Mouse (Mus musculus): ENCODE measurements around the gene Enkd1. TPM values are rescaled to one million over a fixed set of nuclear protein-coding genes. Genes with fewer than 3 reads are reported as not detected.

Enkd1 gene
- total and polyA plus RNA-seq, 3 experiments = 9.5 to 52.5 (median 10.5) TPM

- H3K4me1 ChIP-seq (ENCODE audit: insufficient read depth, low read depth, low read length) = no peaks in the 10 kb centered on the region
- ATAC-seq (ENCODE audit: extremely low read depth, insufficient number of reproducible peaks, low FRiP score, poor library complexity, severe bottlenecking) (no peak), DNase-seq (ENCODE audit: low spot score) (no peak)
- no peaks in the 10 kb centered on the region for H3K27me3 ChIP-seq (ENCODE audit: insufficient read depth, low read length)
- no peak for TF ChIP-seq GATA2 (IDR thresholded peaks at IDR 0.05; ENCODE audit: borderline replicate concordance, low read depth, low read length)
- TF ChIP-seq POLR2AphosphoS5 (IDR thresholded peaks at IDR 0.05; ENCODE audit: insufficient replicate concordance, low read depth, low read length) = no peak
- TF ChIP-seq CTCF (IDR thresholded peaks at IDR 0.05; ENCODE audit: low read depth, low read length) = no peak
- no peak for TF ChIP-seq TAL1 (conservative IDR thresholded peaks at IDR 0.05; ENCODE audit: low read depth, low read length)
- no peak for TF ChIP-seq GATA1 (IDR thresholded peaks at IDR 0.05; ENCODE audit: borderline replicate concordance, low read length)
- no peaks in the 10 kb centered on the region for H3K9me3 ChIP-seq (replicated peaks)
- H3K36me3 ChIP-seq (replicated peaks) = peaks cover 92% of the 10 kb centered on the region
- no peak overlapping the region for H3K4me3 ChIP-seq (ENCODE audit: low read depth, low read length)
These were observed 30.1 kb downstream of the Enkd1 start for GRCm38 (mm10) chr8:105677891-105678290.

- Histone ChIP-seq H3K4me3 (ENCODE audit: low read depth, low read length) (no peak overlapping the region), H3K4me1 (ENCODE audit: insufficient read depth, low read depth, low read length) (no peaks in the 10 kb centered on the region), H3K27me3 (ENCODE audit: insufficient read depth, low read length) (no peaks in the 10 kb centered on the region), H3K9me3 (replicated peaks) (no peaks in the 10 kb centered on the region), H3K36me3 (replicated peaks) (peaks cover 66% of the 10 kb centered on the region)
- no peak for ATAC-seq (ENCODE audit: extremely low read depth, insufficient number of reproducible peaks, low FRiP score, poor library complexity, severe bottlenecking)
- DNase-seq (ENCODE audit: low spot score) = no peak
- TF ChIP-seq POLR2AphosphoS5 (IDR thresholded peaks at IDR 0.05; ENCODE audit: insufficient replicate concordance, low read depth, low read length) (no peak), TAL1 (conservative IDR thresholded peaks at IDR 0.05; ENCODE audit: low read depth, low read length) (no peak), GATA1 (IDR thresholded peaks at IDR 0.05; ENCODE audit: borderline replicate concordance, low read length) (no peak), GATA2 (IDR thresholded peaks at IDR 0.05; ENCODE audit: borderline replicate concordance, low read depth, low read length) (no peak), CTCF (IDR thresholded peaks at IDR 0.05; ENCODE audit: low read depth, low read length) (peak; percentile 12; the same call in 1 of the 2 replicates)
These were observed 46.8 kb downstream of the Enkd1 start for GRCm38 (mm10) chr8:105661167-105661566.

GRCm38 (mm10) chr8:105657641-105658040 is 50.4 kb downstream of the Enkd1 start:
- Histone ChIP-seq H3K4me3 (ENCODE audit: low read depth, low read length) (no peak overlapping the region), H3K4me1 (ENCODE audit: insufficient read depth, low read depth, low read length) (no peaks in the 10 kb centered on the region), H3K36me3 (replicated peaks) (peaks cover 67% of the 10 kb centered on the region), H3K9me3 (replicated peaks) (no peaks in the 10 kb centered on the region), H3K27me3 (ENCODE audit: insufficient read depth, low read length) (no peaks in the 10 kb centered on the region)
- no peak for DNase-seq (ENCODE audit: low spot score)
- TF ChIP-seq GATA1 (IDR thresholded peaks at IDR 0.05; ENCODE audit: borderline replicate concordance, low read length) = no peak
- no peak for TF ChIP-seq TAL1 (conservative IDR thresholded peaks at IDR 0.05; ENCODE audit: low read depth, low read length)
- no peak for ATAC-seq (ENCODE audit: extremely low read depth, insufficient number of reproducible peaks, low FRiP score, poor library complexity, severe bottlenecking)

Other genes starting within 250 kb of the Enkd1 start
Only the 20 nearest of the 23 such genes appear.
- not detected in 2 replicates for gene Zdhhc1, start 211.3 kb downstream of the Enkd1 start, total RNA-seq (2014; fragmentation: Nextera tagmentation)
- gene Zdhhc1, start 211.3 kb downstream of the Enkd1 start, total RNA-seq (2017) = 0.16 and 0.29 TPM in 2 replicates
- 0.02 and 0.03 TPM in 2 replicates for gene Zdhhc1, start 211.3 kb downstream of the Enkd1 start, polyA plus RNA-seq (2012)
- not detected in 2 replicates for gene Hsd11b2, start 189.5 kb downstream of the Enkd1 start, total RNA-seq (2014; fragmentation: Nextera tagmentation)
- gene Hsd11b2, start 189.5 kb downstream of the Enkd1 start, total RNA-seq (2017) = not detected in 2 replicates
- not detected in 2 replicates for gene Hsd11b2, start 189.5 kb downstream of the Enkd1 start, polyA plus RNA-seq (2012)
- gene Atp6v0d1, start 142.2 kb downstream of the Enkd1 start, total RNA-seq (2014; fragmentation: Nextera tagmentation) = 151 and 178 TPM in 2 replicates
- 110 and 118 TPM in 2 replicates for gene Atp6v0d1, start 142.2 kb downstream of the Enkd1 start, total RNA-seq (2017)
- gene Atp6v0d1, start 142.2 kb downstream of the Enkd1 start, polyA plus RNA-seq (2012) = 30.0 and 37.0 TPM in 2 replicates
- gene Ripor1, start 103.0 kb downstream of the Enkd1 start, total RNA-seq (2014; fragmentation: Nextera tagmentation) = 179 and 221 TPM in 2 replicates
- gene Ripor1, start 103.0 kb downstream of the Enkd1 start, total RNA-seq (2017) = 8.0 and 11.0 TPM in 2 replicates
- gene Ripor1, start 103.0 kb downstream of the Enkd1 start, polyA plus RNA-seq (2012) = 141 and 150 TPM in 2 replicates
- 97.8 and 133 TPM in 2 replicates for gene Ctcf, start 71.6 kb downstream of the Enkd1 start, total RNA-seq (2014; fragmentation: Nextera tagmentation)
- gene Ctcf, start 71.6 kb downstream of the Enkd1 start, total RNA-seq (2017) = 62.3 and 78.9 TPM in 2 replicates
- 155 and 190 TPM in 2 replicates for gene Ctcf, start 71.6 kb downstream of the Enkd1 start, polyA plus RNA-seq (2012)
- not detected in 2 replicates for gene Agrp, start 70.8 kb downstream of the Enkd1 start, total RNA-seq (2014; fragmentation: Nextera tagmentation)
- gene Agrp, start 70.8 kb downstream of the Enkd1 start, total RNA-seq (2017) = not detected in 2 replicates
- gene Agrp, start 70.8 kb downstream of the Enkd1 start, polyA plus RNA-seq (2012) = 0.10 TPM in 1 of 2 replicates, not detected in the other
- gene Carmil2, start 21.9 kb downstream of the Enkd1 start, total RNA-seq (2014; fragmentation: Nextera tagmentation) = 2.4 TPM in 1 of 2 replicates, not detected in the other
- gene Carmil2, start 21.9 kb downstream of the Enkd1 start, total RNA-seq (2017) = 0.22 and 0.35 TPM in 2 replicates
- gene Carmil2, start 21.9 kb downstream of the Enkd1 start, polyA plus RNA-seq (2012) = 0.59 and 0.89 TPM in 2 replicates
- gene Acd, start 7.1 kb downstream of the Enkd1 start, total RNA-seq (2014; fragmentation: Nextera tagmentation) = 44.1 and 51.9 TPM in 2 replicates
- 25.8 and 28.7 TPM in 2 replicates for gene Acd, start 7.1 kb downstream of the Enkd1 start, total RNA-seq (2017)
- gene Acd, start 7.1 kb downstream of the Enkd1 start, polyA plus RNA-seq (2012) = 47.8 and 65.6 TPM in 2 replicates
- gene Pard6a, start 7.1 kb downstream of the Enkd1 start, total RNA-seq (2014; fragmentation: Nextera tagmentation) = 3.6 and 6.2 TPM in 2 replicates
- 18.5 and 19.6 TPM in 2 replicates for gene Pard6a, start 7.1 kb downstream of the Enkd1 start, total RNA-seq (2017)
- gene Pard6a, start 7.1 kb downstream of the Enkd1 start, polyA plus RNA-seq (2012) = 6.2 and 6.6 TPM in 2 replicates
- not detected in 2 replicates for gene 4933405L10Rik, start 555 bp downstream of the Enkd1 start, total RNA-seq (2014; fragmentation: Nextera tagmentation)
- gene 4933405L10Rik, start 555 bp downstream of the Enkd1 start, total RNA-seq (2017) = not detected in 2 replicates
- 0.05 and 0.13 TPM in 2 replicates for gene 4933405L10Rik, start 555 bp downstream of the Enkd1 start, polyA plus RNA-seq (2012)
- gene Gfod2, start 50.5 kb upstream of the Enkd1 start, total RNA-seq (2014; fragmentation: Nextera tagmentation) = 0.92 and 4.4 TPM in 2 replicates
- gene Gfod2, start 50.5 kb upstream of the Enkd1 start, total RNA-seq (2017) = 1.8 and 4.9 TPM in 2 replicates
- gene Gfod2, start 50.5 kb upstream of the Enkd1 start, polyA plus RNA-seq (2012) = 2.6 and 3.0 TPM in 2 replicates
- gene Ranbp10, start 119.1 kb upstream of the Enkd1 start, total RNA-seq (2014; fragmentation: Nextera tagmentation) = 35.6 and 114 TPM in 2 replicates
- gene Ranbp10, start 119.1 kb upstream of the Enkd1 start, total RNA-seq (2017) = 12.5 and 14.3 TPM in 2 replicates
- 22.1 and 29.3 TPM in 2 replicates for gene Ranbp10, start 119.1 kb upstream of the Enkd1 start, polyA plus RNA-seq (2012)
- not detected in 2 replicates for gene Tsnaxip1, start 119.5 kb upstream of the Enkd1 start, total RNA-seq (2014; fragmentation: Nextera tagmentation)
- gene Tsnaxip1, start 119.5 kb upstream of the Enkd1 start, total RNA-seq (2017) = 0.06 and 0.16 TPM in 2 replicates
- gene Tsnaxip1, start 119.5 kb upstream of the Enkd1 start, polyA plus RNA-seq (2012) = not detected in 2 replicates
- gene Cenpt, start 145.1 kb upstream of the Enkd1 start, total RNA-seq (2014; fragmentation: Nextera tagmentation) = 25.2 and 31.4 TPM in 2 replicates
- gene Cenpt, start 145.1 kb upstream of the Enkd1 start, total RNA-seq (2017) = 14.4 and 14.6 TPM in 2 replicates
- 12.7 and 12.9 TPM in 2 replicates for gene Cenpt, start 145.1 kb upstream of the Enkd1 start, polyA plus RNA-seq (2012)
- gene Thap11, start 146.9 kb upstream of the Enkd1 start, total RNA-seq (2014; fragmentation: Nextera tagmentation) = 18.1 and 22.5 TPM in 2 replicates
- gene Thap11, start 146.9 kb upstream of the Enkd1 start, total RNA-seq (2017) = 35.8 and 42.5 TPM in 2 replicates
- 31.7 and 34.2 TPM in 2 replicates for gene Thap11, start 146.9 kb upstream of the Enkd1 start, polyA plus RNA-seq (2012)
- gene Nutf2, start 152.4 kb upstream of the Enkd1 start, total RNA-seq (2014; fragmentation: Nextera tagmentation) = 378 and 465 TPM in 2 replicates
- 87.1 and 116 TPM in 2 replicates for gene Nutf2, start 152.4 kb upstream of the Enkd1 start, total RNA-seq (2017)
- gene Nutf2, start 152.4 kb upstream of the Enkd1 start, polyA plus RNA-seq (2012) = 284 and 322 TPM in 2 replicates
- 32.7 and 53.4 TPM in 2 replicates for gene Edc4, start 172.7 kb upstream of the Enkd1 start, total RNA-seq (2014; fragmentation: Nextera tagmentation)
- gene Edc4, start 172.7 kb upstream of the Enkd1 start, total RNA-seq (2017) = 39.7 and 43.0 TPM in 2 replicates
- gene Edc4, start 172.7 kb upstream of the Enkd1 start, polyA plus RNA-seq (2012) = 27.4 and 29.7 TPM in 2 replicates
- not detected in 2 replicates for gene Nrn1l, start 185.4 kb upstream of the Enkd1 start, total RNA-seq (2014; fragmentation: Nextera tagmentation)
- 0.38 TPM in 1 of 2 replicates, not detected in the other for gene Nrn1l, start 185.4 kb upstream of the Enkd1 start, total RNA-seq (2017)
- gene Nrn1l, start 185.4 kb upstream of the Enkd1 start, polyA plus RNA-seq (2012) = 1.5 and 1.8 TPM in 2 replicates
- gene Pskh1, start 192.2 kb upstream of the Enkd1 start, total RNA-seq (2014; fragmentation: Nextera tagmentation) = 26.1 and 32.1 TPM in 2 replicates
- 21.3 and 22.7 TPM in 2 replicates for gene Pskh1, start 192.2 kb upstream of the Enkd1 start, total RNA-seq (2017)
- gene Pskh1, start 192.2 kb upstream of the Enkd1 start, polyA plus RNA-seq (2012) = 13.1 and 19.5 TPM in 2 replicates
- gene Ctrl, start 225.7 kb upstream of the Enkd1 start, total RNA-seq (2014; fragmentation: Nextera tagmentation) = not detected in 2 replicates
- gene Ctrl, start 225.7 kb upstream of the Enkd1 start, total RNA-seq (2017) = 0.38 and 1.1 TPM in 2 replicates
- gene Ctrl, start 225.7 kb upstream of the Enkd1 start, polyA plus RNA-seq (2012) = 0.14 TPM in 1 of 2 replicates, not detected in the other